Mouse (Mus musculus) kidney, adult 11 months (tissue): ENCODE results near the gene Chst3.
A peak's percentile ranks its signal among the peaks of the same experiment; 100 is the strongest.
"Not testable (repeated sequence)": the region's sequence is repeated elsewhere in the genome, so short reads cannot be mapped to it uniquely, and the experiment has no call there.

Experiments
- DNase-seq: peaks from one replicate; pipeline ENCODE4 v3.0.0; 2022

Gene Chst3

DNA sequence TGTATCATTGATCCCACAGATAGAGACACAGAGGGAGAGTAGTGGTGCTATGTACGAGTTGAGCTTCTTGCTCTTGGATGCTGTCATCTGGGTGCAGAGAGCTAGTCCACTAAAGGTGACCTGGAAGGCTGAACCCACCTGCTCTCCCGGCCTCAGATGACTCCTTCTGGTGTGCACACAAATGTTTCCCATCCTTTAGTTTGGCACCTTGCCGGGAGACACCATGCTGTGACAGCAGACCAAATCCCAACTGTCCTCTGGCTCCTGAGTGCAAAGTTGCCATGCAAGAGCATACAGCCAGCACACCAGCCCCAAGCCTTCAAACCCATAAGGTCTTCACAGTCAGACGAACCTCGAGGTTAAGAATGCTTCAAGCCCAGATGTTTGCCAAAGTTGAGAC lies 22.1 kb downstream of the Chst3 start:
- DNase-seq, result no peak

DNA sequence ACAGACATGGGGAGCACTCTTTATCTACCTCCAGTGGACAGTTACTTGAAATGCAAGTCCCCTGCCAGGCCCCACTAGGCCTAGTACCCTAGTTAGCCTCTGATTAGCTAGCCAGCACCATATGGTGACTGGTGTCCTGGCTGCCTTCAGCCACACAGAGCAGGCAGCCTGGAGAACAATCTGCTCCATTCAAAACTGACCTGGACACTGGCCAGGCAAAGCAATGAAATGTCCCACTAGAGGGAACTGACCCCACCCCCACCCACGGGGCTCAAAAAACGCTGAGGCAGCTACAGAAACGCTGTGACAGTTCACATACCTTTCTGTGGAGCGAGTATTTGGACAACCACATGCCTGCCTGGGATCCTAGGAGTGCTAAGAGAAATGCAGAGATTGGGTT lies 24.0 kb downstream of the Chst3 start:
- DNase-seq, result no peak

DNA sequence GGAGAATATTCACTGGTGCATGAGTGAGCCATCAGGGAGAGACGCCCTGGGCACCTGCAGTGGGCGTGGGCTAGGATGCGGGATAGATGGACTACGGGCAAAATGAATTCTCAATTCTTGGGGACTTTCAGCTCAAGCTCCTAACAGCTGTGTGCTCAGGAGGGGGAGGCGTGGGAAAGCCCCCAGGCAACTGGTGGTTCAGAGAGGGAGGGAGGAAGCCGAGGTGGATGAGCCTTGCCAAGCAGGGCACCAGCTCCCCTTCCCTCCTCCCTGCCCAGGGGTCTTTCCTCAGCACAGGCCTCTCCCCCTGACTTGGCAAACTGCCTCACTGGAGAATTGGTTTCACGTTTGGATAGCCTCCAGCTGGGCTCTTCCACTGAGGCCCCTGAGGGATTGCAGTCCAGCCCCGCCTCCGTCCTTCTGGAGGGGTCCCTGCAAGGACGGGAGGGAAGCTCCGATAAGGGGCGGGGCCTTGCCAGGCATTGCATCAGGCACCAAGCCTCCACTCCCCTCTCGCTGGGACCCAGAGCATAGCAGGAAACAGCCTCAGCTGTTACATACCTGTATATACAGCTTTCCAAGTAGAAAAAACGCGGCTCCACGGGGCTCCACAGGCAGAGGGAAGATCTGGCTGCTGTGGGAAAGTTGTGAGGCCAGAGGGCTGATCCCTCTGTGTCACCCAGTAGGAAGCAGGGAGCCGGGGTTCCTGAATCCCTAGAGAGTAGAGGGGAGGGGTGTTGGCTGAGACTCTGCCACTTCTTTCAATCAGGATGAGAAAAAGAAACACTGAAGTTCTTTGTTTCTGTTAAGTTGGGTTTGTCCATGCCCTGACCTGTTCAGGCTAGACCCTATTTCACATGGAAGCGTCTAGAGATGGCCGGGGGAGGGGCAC lies 25.3 kb downstream of the Chst3 start:
- no peak for DNase-seq

DNA sequence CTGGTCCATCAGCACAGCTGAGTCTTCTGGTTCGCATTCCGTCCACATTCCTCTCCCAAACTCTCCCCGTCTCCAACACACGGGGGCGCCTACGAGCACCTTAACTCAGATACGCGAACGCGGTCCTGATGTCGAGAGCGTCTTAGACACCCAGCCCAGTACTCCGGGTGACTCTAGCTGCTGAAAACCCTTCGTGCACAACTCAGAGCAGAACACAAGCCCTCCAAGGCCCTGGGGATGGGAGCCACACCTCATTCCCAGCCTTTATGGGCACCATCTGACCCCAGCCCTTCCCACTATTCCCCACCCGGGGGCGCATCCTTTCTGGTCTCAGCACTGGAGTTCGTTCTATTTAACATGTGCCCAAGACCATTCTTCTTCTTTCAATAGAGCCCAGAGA lies 27.3 kb downstream of the Chst3 start:
- peak; percentile 64 for DNase-seq

DNA sequence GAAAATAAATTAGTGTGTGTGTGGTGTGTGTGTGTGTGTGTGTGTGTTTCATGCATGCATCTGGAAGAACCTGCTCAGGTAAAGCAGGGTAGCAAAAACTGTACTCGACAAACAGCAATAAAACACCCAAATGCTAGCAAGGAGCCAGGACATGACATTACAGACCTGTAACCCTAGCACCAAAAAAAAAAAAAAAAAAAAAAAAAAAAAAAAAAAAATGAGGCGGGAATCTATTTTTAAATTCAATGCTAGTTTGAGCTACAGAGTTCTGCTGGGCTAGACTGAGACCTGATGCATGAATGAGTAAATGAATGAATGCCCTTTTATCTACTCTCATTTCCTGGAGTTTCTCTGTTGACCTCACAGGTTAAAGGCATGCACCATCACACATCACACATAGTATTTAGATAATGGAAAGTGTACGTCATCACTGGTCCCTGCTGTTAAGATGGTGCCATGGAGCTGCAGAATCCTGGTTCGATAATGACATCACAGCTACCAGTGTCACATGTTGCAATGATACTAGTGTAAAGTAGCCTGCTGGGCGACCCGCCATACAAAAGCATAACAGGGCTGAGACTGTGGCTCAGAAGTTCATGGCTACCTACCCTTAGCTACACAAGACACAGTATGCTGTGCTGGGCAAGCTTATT lies 29.4 kb downstream of the Chst3 start:
- DNase-seq, result no peak

DNA sequence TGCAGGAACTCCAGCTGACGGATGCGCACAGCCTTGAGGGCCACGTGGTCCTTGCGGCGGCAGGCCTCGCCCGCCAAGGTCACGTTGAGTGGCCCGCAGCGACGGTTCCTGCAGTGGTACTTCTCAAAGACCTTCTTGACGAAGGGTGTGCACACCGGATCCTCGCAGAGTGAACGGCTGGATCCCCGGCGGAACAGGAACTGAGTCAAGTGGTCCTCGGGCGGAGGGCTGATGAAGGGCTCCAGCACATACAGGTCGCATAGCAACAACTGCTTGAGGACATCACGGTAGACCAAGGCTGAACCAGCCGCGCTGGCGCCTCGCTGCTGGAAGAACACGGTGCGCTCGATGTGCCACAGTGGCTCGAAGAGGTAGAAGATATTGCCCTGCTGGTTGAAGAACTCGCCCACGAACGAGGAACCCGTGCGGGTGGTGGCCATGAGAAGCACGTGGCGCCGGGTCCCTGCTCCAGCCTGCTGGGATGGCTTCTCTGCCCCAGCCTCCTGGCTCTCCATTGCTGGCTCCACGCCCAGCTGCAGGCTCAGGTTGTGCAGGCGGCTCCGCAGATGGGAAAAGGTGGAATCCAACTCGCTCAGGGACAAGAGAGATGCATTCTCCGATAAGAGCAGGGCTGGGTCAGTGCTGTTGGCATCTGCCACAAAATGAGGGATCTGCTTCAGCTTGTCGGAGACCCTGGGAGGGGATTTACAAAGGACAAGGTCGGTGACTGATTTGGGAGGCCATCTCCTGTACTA lies 32.7 kb downstream of the Chst3 start:
- no peak for DNase-seq

DNA sequence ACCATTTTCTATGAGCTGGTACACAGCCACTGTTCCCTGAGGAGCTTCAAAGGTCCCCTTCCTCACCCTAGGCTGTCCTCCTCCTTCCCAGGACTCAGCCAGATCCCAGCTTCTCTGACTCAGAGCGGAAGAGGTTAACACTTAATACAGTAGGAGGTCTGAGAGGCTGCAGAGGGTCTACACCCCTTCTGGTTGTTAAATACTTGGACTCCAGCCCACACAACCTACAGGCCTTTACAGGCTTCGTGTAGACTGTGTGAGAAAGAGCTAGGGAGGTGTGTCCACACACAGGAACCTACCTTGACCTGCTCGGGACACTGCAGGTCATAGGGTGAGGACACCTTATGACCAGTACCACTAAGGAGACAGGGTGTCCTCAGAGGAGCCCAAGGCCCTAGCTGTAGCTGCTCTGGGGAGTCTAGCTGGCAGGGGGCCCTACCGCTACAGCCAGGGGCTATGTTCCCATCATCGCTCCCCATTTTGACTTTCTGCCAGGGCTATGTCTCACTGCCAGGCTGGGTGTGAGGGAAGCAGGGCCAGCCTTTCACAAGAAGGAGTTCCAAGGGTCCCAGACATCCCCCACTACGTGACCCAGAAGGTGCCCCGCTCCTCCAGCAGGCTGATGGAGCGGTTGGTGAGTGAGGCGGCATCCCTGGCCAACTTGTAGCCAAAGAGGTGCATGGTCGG lies 33.9 kb downstream of the Chst3 start:
- no peak for DNase-seq

DNA sequence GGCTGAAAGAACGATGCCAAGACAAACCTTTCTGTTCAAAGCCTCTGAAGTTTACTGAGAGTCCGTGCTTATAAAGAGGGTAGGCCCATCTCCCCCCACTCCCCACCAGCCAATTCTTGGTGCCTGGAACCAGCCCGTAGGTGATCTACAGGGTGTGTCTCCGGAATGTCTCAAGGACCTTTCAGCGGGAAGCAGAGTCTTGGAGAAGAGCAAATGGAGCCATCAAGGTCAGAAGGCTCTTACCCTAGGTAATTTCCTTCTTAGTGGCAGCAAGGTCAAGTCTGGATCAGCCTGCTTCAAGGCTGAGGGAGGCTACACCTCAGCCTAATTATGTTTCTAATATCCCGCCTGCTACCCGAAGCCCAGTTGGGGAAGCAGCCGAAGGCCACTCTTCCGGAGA lies 43.8 kb downstream of the Chst3 start:
- not testable (repeated sequence) for DNase-seq

DNA sequence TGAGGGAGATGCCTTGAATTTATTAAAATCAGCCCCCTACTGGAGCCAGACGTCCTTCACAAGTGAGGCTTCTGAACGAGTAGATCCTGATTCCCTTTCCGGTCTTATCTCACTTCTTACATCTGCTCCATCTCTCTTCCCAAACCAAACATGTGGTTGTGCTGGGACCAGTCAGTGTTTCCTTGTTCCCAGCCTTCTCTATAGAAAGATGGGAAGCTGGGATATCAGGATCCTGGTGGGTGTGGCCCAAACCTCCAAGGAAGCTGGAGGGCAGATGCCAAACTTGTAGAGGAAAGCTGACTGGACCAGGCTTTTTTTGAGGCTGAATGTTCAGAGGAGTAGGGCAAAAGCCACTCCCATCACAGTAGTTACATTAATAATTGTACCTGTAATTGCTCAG lies 44.6 kb downstream of the Chst3 start:
- no peak for DNase-seq

DNA sequence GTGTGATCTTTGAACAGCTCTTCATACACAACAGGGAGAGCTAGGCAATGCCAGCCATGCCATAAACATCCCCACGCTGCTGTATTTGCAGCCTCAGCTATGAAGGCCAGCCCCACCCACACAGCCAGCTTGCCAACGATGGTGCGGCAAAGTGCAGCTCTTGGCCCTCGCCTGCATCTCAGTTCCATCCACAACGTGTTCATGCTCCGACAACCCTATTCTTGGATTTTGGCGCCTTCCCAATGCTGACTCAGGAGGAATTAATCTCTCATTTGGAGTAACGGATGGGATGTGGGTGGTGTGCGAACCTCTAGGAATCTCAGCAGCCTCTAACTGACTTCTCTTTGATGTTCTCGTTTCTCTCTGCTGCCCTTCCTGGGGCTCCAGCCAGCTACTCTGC lies 46.0 kb downstream of the Chst3 start:
- no peak for DNase-seq

DNA sequence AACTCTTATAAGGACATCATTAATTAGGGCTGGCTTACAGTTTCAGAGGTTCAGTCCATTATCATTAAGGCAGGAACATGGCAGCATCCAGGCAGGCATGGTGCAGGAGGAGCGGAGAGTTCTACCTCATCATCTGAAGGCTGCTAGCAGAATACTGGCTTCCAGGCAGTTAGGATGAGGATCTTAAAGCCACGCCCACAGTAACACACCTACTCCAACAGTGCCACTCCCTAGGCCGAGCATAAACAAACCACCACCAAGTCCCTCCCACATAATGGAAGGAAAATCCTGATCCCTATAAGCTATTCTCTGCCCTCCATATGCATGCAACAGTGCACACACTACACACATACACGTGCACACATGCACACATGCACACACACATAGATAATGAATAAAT lies 46.8 kb downstream of the Chst3 start:
- no peak for DNase-seq

DNA sequence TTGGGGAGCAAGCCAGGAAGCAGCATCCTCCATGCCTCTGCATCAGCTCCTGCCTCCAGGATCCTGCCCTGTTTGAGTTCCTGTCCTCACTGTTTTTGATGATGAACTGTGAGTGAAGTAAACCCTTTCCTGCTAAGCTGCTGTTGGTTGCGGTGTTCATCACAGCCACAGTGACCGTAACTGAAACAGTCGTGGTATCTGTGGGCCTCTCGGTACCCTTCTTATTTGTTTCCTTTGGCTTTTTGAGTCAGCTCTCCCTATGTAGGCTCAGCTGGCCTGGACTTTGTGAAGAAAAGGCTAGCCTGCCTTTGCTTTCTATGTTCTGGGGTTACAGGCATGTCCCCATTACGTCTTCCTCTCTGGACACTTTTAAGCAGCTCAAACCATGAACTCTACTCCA lies 47.7 kb downstream of the Chst3 start:
- no peak for DNase-seq

DNA sequence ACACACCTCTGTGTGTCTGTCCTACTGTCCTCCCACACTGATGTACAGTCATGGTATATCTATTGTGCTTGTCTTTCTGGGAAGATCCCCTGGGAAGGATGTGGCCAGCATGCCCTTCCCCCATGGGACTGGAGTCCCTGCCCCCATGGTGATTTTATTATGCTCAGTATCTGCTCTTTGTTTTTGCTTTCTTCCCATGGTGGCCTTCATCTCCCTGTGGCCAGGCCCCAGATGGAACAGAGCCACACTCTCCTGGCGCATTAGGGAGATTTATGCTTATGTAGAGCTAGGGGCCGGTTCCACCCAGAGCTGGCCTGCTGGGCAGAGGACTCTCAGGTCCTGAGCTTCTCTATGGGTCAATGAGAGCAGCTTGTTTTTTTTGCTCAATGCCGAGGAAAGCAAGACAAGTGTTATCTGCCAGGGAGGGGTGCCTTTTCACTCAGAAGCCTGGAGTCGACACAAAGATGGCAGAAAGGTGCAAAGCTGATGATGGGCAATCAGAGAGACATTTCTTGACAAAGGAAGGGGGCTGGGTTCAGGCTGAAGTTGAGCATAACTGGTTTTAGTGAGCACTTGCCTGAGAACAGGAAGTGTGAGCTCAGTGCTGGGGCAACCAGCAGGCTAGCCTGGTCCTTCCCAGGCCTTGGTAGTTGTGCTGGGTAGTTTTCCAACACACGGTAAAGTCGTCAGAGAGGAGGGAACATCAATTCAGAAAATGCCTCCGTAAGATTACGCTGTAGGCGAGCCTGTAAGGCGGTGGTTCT lies 48.6 kb downstream of the Chst3 start:
- DNase-seq, result no peak

DNA sequence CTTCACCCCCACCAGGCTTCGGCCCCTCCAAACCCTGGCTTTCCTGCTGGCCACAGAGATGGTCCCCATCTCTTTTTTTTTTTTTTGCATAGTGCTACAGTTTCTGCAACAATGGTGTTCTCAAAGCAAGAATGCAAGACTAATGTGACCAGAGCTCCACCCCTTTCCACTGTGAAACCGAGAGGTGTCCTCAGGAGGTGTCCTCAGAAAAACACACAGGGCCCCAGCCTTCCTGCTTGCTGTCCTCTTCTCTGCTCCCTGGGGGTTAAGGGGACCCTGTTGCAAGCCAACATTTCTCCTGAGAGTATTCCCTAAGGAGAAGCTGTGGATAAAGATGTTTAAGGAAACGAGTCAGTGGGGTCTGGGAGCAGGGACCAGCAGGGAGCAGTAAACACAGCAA lies 50.1 kb downstream of the Chst3 start:
- no peak for DNase-seq

DNA sequence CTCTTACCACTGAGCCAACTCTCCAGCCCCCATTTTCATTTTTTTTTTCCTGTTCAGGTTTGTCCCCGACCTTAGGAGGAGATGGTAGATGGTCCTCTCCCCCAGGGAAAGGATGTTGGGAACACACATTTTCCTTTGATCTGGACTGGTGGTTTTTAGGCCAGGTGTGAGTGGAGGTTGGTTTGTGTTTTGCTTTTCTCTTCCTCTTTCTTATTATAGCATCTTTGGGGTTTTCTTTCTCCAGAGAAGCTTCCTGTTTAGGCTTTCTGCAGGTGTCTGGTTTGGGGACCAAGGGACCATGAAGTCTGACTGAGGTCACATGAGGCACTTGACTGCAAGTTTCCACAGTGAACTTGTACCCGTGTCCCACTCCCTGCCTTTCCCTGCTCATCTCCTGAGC lies 50.8 kb downstream of the Chst3 start:
- DNase-seq, result no peak

DNA sequence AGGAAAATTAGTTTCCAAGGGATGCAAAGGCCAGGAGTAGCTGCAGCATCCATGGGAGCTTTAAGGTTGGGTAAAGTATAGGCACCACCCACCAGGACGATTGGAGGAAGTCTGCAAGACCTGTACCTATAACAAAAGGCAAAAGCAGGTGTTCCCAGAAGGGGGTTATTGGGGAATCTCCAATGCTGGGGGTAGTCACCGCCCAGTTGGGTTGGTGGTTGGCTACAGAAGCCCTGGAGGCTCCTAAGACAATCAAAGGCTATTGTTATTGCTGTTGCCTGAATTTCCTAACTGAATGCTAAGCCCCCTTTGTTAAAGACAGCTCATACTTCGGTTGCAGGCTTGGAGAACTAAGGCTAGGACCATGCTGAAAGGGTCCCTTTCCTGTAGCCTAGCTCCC lies 53.0 kb downstream of the Chst3 start:
- DNase-seq, result no peak

DNA sequence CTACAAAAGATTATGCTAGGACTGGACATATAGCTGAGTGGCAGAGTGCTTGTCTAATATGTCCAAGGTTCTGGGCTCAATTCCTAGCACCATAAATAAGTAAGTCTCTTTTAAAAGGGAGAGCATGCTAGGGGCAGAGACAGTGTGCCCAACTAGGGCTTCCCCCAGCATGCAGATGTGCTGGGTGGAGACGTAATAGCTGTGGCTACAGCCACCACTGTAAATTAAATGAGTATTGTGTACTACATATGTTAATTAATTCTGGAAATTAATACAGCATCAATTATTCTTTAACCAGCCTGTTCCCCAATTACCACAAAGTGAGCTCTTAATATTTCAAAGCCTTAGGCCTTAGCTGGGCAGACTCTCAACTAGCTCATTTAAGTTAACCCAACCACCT lies 54.2 kb downstream of the Chst3 start:
- DNase-seq, result no peak

DNA sequence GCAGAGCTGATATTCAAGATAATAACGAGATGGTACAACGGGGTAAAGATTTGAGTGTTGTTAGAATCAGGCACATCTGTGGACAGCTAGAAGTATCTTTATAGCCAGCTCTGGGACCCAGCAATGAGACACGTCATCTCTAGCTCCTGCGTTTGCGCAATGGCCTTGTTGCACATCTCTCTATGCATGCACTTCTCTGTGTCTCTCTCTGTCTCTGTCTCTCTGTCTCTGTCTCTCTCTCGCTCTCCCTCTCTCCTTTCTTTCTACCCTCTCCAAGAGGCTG lies 56.1 kb downstream of the Chst3 start:
- no peak for DNase-seq

DNA sequence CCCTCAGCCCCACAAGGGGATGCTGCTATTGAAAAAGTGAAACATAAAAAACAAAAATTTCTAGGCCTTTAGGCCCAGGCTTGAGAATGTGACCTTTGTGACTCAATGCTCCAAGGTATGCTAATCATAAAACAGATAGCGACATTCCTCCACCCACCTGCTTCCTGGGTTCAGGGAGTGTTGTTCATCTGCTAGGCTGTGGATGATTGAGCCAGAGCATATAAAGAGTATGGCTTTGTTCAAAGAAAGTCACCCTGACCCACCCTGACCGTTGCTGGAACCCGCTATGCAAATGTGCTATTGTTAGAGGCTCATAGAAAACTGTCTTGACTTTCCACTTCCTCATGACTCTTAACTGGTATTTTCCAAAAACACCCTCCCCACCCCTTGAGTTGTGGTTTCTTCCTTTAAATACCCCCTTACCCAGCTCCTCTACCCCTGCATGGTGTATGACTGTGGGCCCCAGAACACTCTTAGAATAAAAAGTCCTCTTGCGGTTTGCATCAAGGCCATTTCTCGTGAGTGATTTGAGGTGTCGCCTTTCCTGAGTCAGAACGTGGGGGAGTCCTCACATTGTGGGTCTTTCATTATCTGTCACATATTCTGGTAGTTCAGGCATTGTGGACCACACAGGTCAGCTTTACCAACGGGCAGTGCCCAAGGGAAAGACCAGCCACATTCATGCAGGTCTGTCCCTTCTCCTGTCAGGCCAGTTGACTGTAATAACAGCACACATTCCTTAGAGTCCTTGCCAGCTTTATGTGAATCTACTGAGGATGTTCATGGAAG lies 56.7 kb downstream of the Chst3 start:
- DNase-seq, result not testable (repeated sequence)

DNA sequence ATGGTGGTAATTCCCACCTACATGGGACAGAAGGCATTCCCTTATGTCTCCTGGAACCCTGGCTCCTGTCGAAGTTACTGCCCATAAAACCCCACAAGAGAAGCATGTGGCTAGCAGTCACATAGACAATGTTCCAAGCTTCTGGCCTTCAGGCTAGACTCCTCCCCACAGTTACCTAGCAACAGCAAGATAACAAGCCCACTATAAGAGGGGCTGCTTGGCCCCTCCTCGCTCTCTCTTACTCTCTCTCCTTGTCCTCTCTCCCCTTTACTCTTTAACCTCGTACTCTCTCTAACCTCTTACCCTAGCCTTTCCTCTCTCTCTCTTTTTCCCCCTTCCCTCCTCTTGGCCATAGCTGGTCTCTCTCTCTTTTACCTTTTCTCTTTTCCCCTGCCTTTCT lies 57.7 kb downstream of the Chst3 start:
- not testable (repeated sequence) for DNase-seq

DNA sequence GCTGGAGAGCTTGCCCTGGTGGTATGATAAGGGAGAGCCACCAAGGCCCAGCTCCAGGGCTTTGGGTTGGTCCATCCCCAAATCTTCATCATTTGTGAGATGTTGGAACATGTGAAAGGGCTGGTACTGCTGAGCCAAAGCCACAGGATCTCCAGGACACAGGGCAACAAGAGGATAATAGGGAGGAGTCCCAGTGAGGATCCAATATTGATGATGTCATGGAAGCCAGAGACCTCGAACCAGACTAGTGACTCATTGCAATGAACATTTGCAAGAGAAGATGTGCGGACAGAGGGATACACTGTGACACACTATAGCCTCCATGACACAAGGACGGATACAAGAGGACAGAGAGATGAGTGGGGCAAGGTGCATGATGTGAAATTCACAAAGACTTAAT lies 60.9 kb downstream of the Chst3 start:
- DNase-seq, result no peak

DNA sequence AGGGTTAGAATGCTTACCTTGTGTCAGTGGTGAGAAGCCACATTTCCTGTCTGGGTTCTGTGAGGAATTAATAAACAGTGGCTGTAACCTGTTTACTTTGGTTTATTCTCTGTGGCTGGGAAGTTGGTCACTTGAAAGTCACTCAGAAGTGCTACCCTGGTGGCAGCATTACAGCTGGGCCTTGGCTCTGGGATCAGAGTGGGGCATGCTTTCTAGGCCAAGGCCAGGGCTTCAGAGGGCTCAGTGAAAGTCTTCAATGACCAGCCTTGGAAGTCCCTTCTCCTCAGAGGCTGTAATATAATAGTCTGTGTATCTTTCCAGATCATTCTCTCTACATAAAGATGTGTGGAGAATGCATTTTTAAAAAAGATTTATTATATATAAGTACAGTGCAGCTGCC lies 63.0 kb downstream of the Chst3 start:
- DNase-seq, result no peak
